Mouse (Mus musculus): Measurements from ENCODE around the gene Hspa1l. TPM values are rescaled to one million over a fixed set of nuclear protein-coding genes. Genes with fewer than 3 reads are reported as not detected.
"Not testable (repeated sequence)": the region's sequence is repeated elsewhere in the genome, so short reads cannot be mapped to it uniquely, and the experiment has no call there.

The Hspa1l gene
- polyA plus RNA-seq, 1 experiment from 2014 or later = 0.93 TPM

GRCm38 (mm10) chr17:34948721-34949552 lies 23.6 kb upstream of the Hspa1l start:
- H3K4me1 ChIP-seq (replicated peaks; ENCODE audit: control insufficient read depth, insufficient read depth, low read length); ATAC-seq (ENCODE audit: low FRiP score); H3K4me2 ChIP-seq (replicated peaks; ENCODE audit: low read depth, low read length); H3K4me3 ChIP-seq (ENCODE audit: low read depth, low read length); H3K27ac ChIP-seq (ENCODE audit: low read depth, low read length); DNase-seq (ENCODE audit: low spot score); H3K9me3 ChIP-seq (ENCODE audit: control insufficient read depth, low read length); H3K27me3 ChIP-seq (ENCODE audit: control insufficient read depth, insufficient read depth, low read length); H3K9ac ChIP-seq (ENCODE audit: low read depth, low read length): not testable (repeated sequence)
- 59% methylated on average over 9 of the region's 9 CpGs for WGBS
- H3K36me3 ChIP-seq (ENCODE audit: control insufficient read depth, insufficient read depth, low read length) = peaks cover 12% of the 10 kb centered on the region

GRCm38 (mm10) chr17:34949553-34949969 lies 22.9 kb upstream of the Hspa1l start:
- Histone ChIP-seq H3K27me3 (ENCODE audit: control insufficient read depth, insufficient read depth, low read length) (no peaks in the 10 kb centered on the region), H3K36me3 (ENCODE audit: control insufficient read depth, insufficient read depth, low read length) (peaks cover 12% of the 10 kb centered on the region), H3K9ac (ENCODE audit: low read depth, low read length) (no peak overlapping the region), H3K4me3 (ENCODE audit: low read depth, low read length) (peak overlapping the region; percentile 8; the same call in 1 of the 2 replicates), H3K4me1 (replicated peaks; ENCODE audit: control insufficient read depth, insufficient read depth, low read length) (0 out of 2 replicates have a peak, but pooled peaks cover 6% of the 10 kb centered on the region), H3K4me2 (replicated peaks; ENCODE audit: low read depth, low read length) (no peak overlapping the region), H3K27ac (ENCODE audit: low read depth, low read length) (no peak overlapping the region), H3K9me3 (ENCODE audit: control insufficient read depth, low read length) (no peaks in the 10 kb centered on the region)
- DNase-seq (ENCODE audit: low spot score) (peak; percentile 33), ATAC-seq (ENCODE audit: low FRiP score) (no peak)
- 34% methylated on average over 4 of the region's 4 CpGs for WGBS

- peaks cover 12% of the 10 kb centered on the region for H3K36me3 ChIP-seq (ENCODE audit: control insufficient read depth, insufficient read depth, low read length)
- peak overlapping the region; percentile 90 for H3K4me2 ChIP-seq (replicated peaks; ENCODE audit: low read depth, low read length)
- 0 out of 2 replicates have a peak, but pooled peaks cover 6% of the 10 kb centered on the region for H3K4me1 ChIP-seq (replicated peaks; ENCODE audit: control insufficient read depth, insufficient read depth, low read length)
- peak overlapping the region; percentile 99 for H3K9ac ChIP-seq (ENCODE audit: low read depth, low read length)
- 32% methylated on average over 10 of the region's 10 CpGs for WGBS
- H3K27ac ChIP-seq (ENCODE audit: low read depth, low read length) = peak overlapping the region; percentile 92
- no peak for ATAC-seq (ENCODE audit: low FRiP score)
- peaks cover 5% of the 10 kb centered on the region for H3K27me3 ChIP-seq (ENCODE audit: control insufficient read depth, insufficient read depth, low read length)
- no peak for DNase-seq (ENCODE audit: low spot score)
- H3K4me3 ChIP-seq (ENCODE audit: low read depth, low read length) = peak overlapping the region; percentile 92
- H3K9me3 ChIP-seq (ENCODE audit: control insufficient read depth, low read length) = no peaks in the 10 kb centered on the region
These were observed 21.7 kb upstream of the Hspa1l start for GRCm38 (mm10) chr17:34950514-34951455.

GRCm38 (mm10) chr17:34951636-34952377 lies 20.7 kb upstream of the Hspa1l start:
- H3K27me3 ChIP-seq (ENCODE audit: control insufficient read depth, insufficient read depth, low read length) = peaks cover 10% of the 10 kb centered on the region
- 0 out of 2 replicates have a peak, but pooled peaks cover 6% of the 10 kb centered on the region for H3K4me1 ChIP-seq (replicated peaks; ENCODE audit: control insufficient read depth, insufficient read depth, low read length)
- H3K9ac ChIP-seq (ENCODE audit: low read depth, low read length) = peak overlapping the region; percentile 99
- H3K36me3 ChIP-seq (ENCODE audit: control insufficient read depth, insufficient read depth, low read length) = peaks cover 12% of the 10 kb centered on the region
- H3K4me3 ChIP-seq (ENCODE audit: low read depth, low read length) = peak overlapping the region; percentile 92
- H3K4me2 ChIP-seq (replicated peaks; ENCODE audit: low read depth, low read length) = peak overlapping the region; percentile 90
- peak overlapping the region; percentile 92 for H3K27ac ChIP-seq (ENCODE audit: low read depth, low read length)
- ATAC-seq (ENCODE audit: low FRiP score) (peak; percentile 70), DNase-seq (ENCODE audit: low spot score) (no peak)
- WGBS = 2% methylated on average over 28 of the region's 29 CpGs
- no peaks in the 10 kb centered on the region for H3K9me3 ChIP-seq (ENCODE audit: control insufficient read depth, low read length)

GRCm38 (mm10) chr17:34952378-34953040 lies 20.0 kb upstream of the Hspa1l start:
- Histone ChIP-seq H3K4me2 (replicated peaks; ENCODE audit: low read depth, low read length) (peak overlapping the region; percentile 90), H3K27me3 (ENCODE audit: control insufficient read depth, insufficient read depth, low read length) (peaks cover 11% of the 10 kb centered on the region), H3K9ac (ENCODE audit: low read depth, low read length) (peak overlapping the region; percentile 99), H3K4me3 (ENCODE audit: low read depth, low read length) (peak overlapping the region; percentile 92), H3K9me3 (ENCODE audit: control insufficient read depth, low read length) (no peaks in the 10 kb centered on the region), H3K36me3 (ENCODE audit: control insufficient read depth, insufficient read depth, low read length) (peaks cover 12% of the 10 kb centered on the region), H3K4me1 (replicated peaks; ENCODE audit: control insufficient read depth, insufficient read depth, low read length) (0 out of 2 replicates have a peak, but pooled peaks cover 6% of the 10 kb centered on the region), H3K27ac (ENCODE audit: low read depth, low read length) (peak overlapping the region; percentile 92)
- ATAC-seq (ENCODE audit: low FRiP score) = peak; percentile 80
- DNase-seq (ENCODE audit: low spot score) = peak; percentile 88
- under 1% methylated on average over 23 of the region's 23 CpGs for WGBS

- no peak overlapping the region for H3K9ac ChIP-seq (ENCODE audit: low read depth, low read length)
- H3K4me2 ChIP-seq (replicated peaks; ENCODE audit: low read depth, low read length) = no peak overlapping the region
- 0 out of 2 replicates have a peak, but pooled peaks cover 6% of the 10 kb centered on the region for H3K4me1 ChIP-seq (replicated peaks; ENCODE audit: control insufficient read depth, insufficient read depth, low read length)
- DNase-seq (ENCODE audit: low spot score) = no peak
- H3K9me3 ChIP-seq (ENCODE audit: control insufficient read depth, low read length) = no peaks in the 10 kb centered on the region
- H3K27ac ChIP-seq (ENCODE audit: low read depth, low read length) = no peak overlapping the region
- H3K4me3 ChIP-seq (ENCODE audit: low read depth, low read length) = no peak overlapping the region
- 92% methylated on average over 3 of the region's 3 CpGs for WGBS
- peaks cover 12% of the 10 kb centered on the region for H3K36me3 ChIP-seq (ENCODE audit: control insufficient read depth, insufficient read depth, low read length)
- ATAC-seq (ENCODE audit: low FRiP score) = no peak
- H3K27me3 ChIP-seq (ENCODE audit: control insufficient read depth, insufficient read depth, low read length) = peaks cover 11% of the 10 kb centered on the region
These were observed 19.2 kb upstream of the Hspa1l start for GRCm38 (mm10) chr17:34953258-34953657.

- no peak overlapping the region for H3K4me2 ChIP-seq (replicated peaks; ENCODE audit: low read depth, low read length)
- DNase-seq (ENCODE audit: low spot score) (no peak), ATAC-seq (ENCODE audit: low FRiP score) (no peak)
- no peak overlapping the region for H3K9ac ChIP-seq (ENCODE audit: low read depth, low read length)
- peaks cover 12% of the 10 kb centered on the region for H3K36me3 ChIP-seq (ENCODE audit: control insufficient read depth, insufficient read depth, low read length)
- WGBS = 90% methylated on average over 4 of the region's 4 CpGs
- H3K27me3 ChIP-seq (ENCODE audit: control insufficient read depth, insufficient read depth, low read length) = peaks cover 11% of the 10 kb centered on the region
- no peaks in the 10 kb centered on the region for H3K9me3 ChIP-seq (ENCODE audit: control insufficient read depth, low read length)
- H3K4me1 ChIP-seq (replicated peaks; ENCODE audit: control insufficient read depth, insufficient read depth, low read length) = 0 out of 2 replicates have a peak, but pooled peaks cover 6% of the 10 kb centered on the region
- H3K4me3 ChIP-seq (ENCODE audit: low read depth, low read length) = no peak overlapping the region
- no peak overlapping the region for H3K27ac ChIP-seq (ENCODE audit: low read depth, low read length)
These were observed 18.6 kb upstream of the Hspa1l start for GRCm38 (mm10) chr17:34953904-34954303.
